Mouse (Mus musculus) hindbrain, postnatal 0 days (tissue): ENCODE measurements at regions not wholly inside any gene's neighbourhood (a gene's known extent, or its start where the extent isn't known, plus 50 kb on each side); places are given as distances from the start of the nearest gene placed in this dataset.

ENCODE experiments used
- ATAC-seq: fragments of 200-750 bp; cut with Nextera tagmentation; 2 replicates; pipeline ENCODE4 v1.8.0; 2017; ENCODE audit warnings: mild to moderate bottlenecking, moderate TSS enrichment, moderate library complexity
- DNase-seq: peaks from one replicate; pipeline ENCODE4 v3.0.0-alpha.2; 2015; ENCODE audit warnings: low spot score
- H3K27ac ChIP-seq: fragments of 300-500 bp; sonication (generic); 2 replicates; pipeline ENCODE4 v1.5.1; 2014; ENCODE audit warnings: mild to moderate bottlenecking
- H3K27me3 ChIP-seq: fragments of 300-500 bp; sonication (generic); 2 replicates; pipeline ENCODE4 v1.6.1; 2014; ENCODE audit warnings: low read length, mixed read lengths; ENCODE audit not compliant: insufficient read depth
- H3K36me3 ChIP-seq: fragments of 300-500 bp; sonication (generic); 2 replicates; pipeline ENCODE4 v1.6.1; 2014; ENCODE audit warnings: low read length, mixed read lengths; ENCODE audit not compliant: insufficient read depth
- H3K4me1 ChIP-seq: fragments of 300-500 bp; sonication (generic); 2 replicates; pipeline ENCODE4 v1.6.1; 2014; ENCODE audit warnings: antibody characterized with exemption, low read length, mixed read lengths; ENCODE audit not compliant: insufficient read depth
- H3K4me2 ChIP-seq: fragments of 300-500 bp; sonication (generic); 2 replicates; pipeline ENCODE4 v1.6.1; 2014; ENCODE audit warnings: low read depth, mild to moderate bottlenecking, low read length, moderate library complexity, mixed read lengths
- H3K4me3 ChIP-seq: fragments of 300-500 bp; sonication (generic); 2 replicates; pipeline ENCODE4 v1.5.1; 2014; ENCODE audit warnings: low read length
- H3K9ac ChIP-seq: fragments of 300-500 bp; sonication (generic); replicated peaks from 2 replicates; pipeline ENCODE4 v1.6.1; 2014; ENCODE audit warnings: mild to moderate bottlenecking, low read length, moderate library complexity, mixed read lengths
- H3K9me3 ChIP-seq: fragments of 300-500 bp; sonication (generic); 2 replicates; pipeline ENCODE4 v1.6.1; 2016; ENCODE audit warnings: low read length, mixed read lengths
- CTCF ChIP-seq: IDR thresholded peaks from 2 replicates; pipeline ENCODE4 v1.5.1; 2016; ENCODE audit warnings: antibody characterized with exemption, control low read depth, low read depth
- WGBS: fragments of 180-500 bp; shearing (Covaris S2); extraction: QIAGEN DNeasy Blood & Tissue Kit; methylation state at CpG from one replicate; pipeline ENCODE4 v1.1.7; 2014; 5-methylcytosine and 5-hydroxymethylcytosine counted together

GRCm38 (mm10) chr13:80365964-80366363 lies 517.2 kb upstream of the Arrdc3 start:
- Histone ChIP-seq H3K4me3 (no peak overlapping the region), H3K27ac (no peak overlapping the region), H3K4me1 (no peaks in the 10 kb centered on the region), H3K36me3 (no peaks in the 10 kb centered on the region), H3K9me3 (no peaks in the 10 kb centered on the region), H3K4me2 (no peak overlapping the region), H3K9ac (no peak overlapping the region), H3K27me3 (no peaks in the 10 kb centered on the region)
- 90% methylated on average over 2 of the region's 2 CpGs for WGBS
- ATAC-seq (no peak), DNase-seq (no peak)
- TF ChIP-seq CTCF = no peak

GRCm38 (mm10) chr13:80370491-80370890 lies 512.7 kb upstream of the Arrdc3 start:
- Histone ChIP-seq H3K9ac (no peak overlapping the region), H3K27me3 (no peaks in the 10 kb centered on the region), H3K9me3 (no peaks in the 10 kb centered on the region), H3K4me2 (no peak overlapping the region), H3K4me3 (no peak overlapping the region), H3K36me3 (no peaks in the 10 kb centered on the region), H3K27ac (no peak overlapping the region), H3K4me1 (no peaks in the 10 kb centered on the region)
- WGBS = 95% methylated on average over 1 of the region's 1 CpGs
- TF ChIP-seq CTCF = no peak
- ATAC-seq = no peak
- no peak for DNase-seq

GRCm38 (mm10) chr13:80381280-80381965 lies 501.8 kb upstream of the Arrdc3 start:
- 55% methylated on average over 4 of the region's 4 CpGs for WGBS
- H3K4me1 ChIP-seq = no peaks in the 10 kb centered on the region
- H3K27ac ChIP-seq = no peak overlapping the region
- H3K9ac ChIP-seq = no peak overlapping the region
- H3K27me3 ChIP-seq = no peaks in the 10 kb centered on the region
- ATAC-seq (no peak), DNase-seq (peak; percentile 10)
- H3K9me3 ChIP-seq = no peaks in the 10 kb centered on the region
- no peak overlapping the region for H3K4me2 ChIP-seq
- H3K36me3 ChIP-seq = no peaks in the 10 kb centered on the region
- TF ChIP-seq CTCF = no peak
- H3K4me3 ChIP-seq = no peak overlapping the region

DNA sequence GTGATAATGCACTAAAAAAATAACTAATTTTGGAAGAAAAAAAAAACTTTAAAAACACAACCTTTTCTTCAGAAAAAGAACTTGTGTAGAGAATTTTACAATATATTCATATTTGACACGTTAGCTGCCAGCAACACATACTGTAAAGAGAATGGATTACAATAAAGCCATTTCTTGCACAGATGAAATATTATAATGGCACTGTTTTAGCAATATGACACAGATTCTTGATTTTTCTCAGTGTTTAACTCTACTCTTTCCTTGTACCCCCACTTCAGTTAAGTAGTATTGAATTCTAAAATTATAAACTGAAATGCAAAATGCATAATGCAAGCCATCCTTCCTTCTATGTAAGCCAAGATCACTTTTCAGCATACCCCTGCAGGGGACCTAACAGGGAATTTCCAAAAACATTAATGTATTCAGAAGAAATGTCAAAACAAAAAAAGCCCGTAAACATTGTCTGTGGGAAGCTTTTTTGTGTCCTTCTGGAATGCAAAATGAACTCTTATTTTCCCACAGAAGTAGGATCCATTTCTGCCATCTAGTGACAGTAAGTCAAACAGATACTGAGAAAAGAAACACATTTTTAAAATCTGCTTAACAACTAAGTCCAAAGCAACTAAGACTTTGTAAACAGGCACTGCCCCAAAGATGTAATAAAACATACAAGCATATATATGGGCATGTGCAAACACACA lies 501.1 kb upstream of the Arrdc3 start:
- no peak overlapping the region for H3K4me3 ChIP-seq
- H3K9me3 ChIP-seq = no peaks in the 10 kb centered on the region
- no peak overlapping the region for H3K27ac ChIP-seq
- 36% methylated on average over 2 of the region's 2 CpGs for WGBS
- TF ChIP-seq CTCF = peak; percentile 45
- ATAC-seq = no peak
- DNase-seq = peak; percentile 54
- H3K36me3 ChIP-seq = no peaks in the 10 kb centered on the region
- H3K4me1 ChIP-seq = no peaks in the 10 kb centered on the region
- no peaks in the 10 kb centered on the region for H3K27me3 ChIP-seq
- H3K9ac ChIP-seq = no peak overlapping the region
- H3K4me2 ChIP-seq = no peak overlapping the region

GRCm38 (mm10) chr13:80408928-80409327 lies 474.3 kb upstream of the Arrdc3 start:
- no peaks in the 10 kb centered on the region for H3K36me3 ChIP-seq
- no peak for TF ChIP-seq CTCF
- H3K9ac ChIP-seq = no peak overlapping the region
- no peak overlapping the region for H3K4me3 ChIP-seq
- H3K4me1 ChIP-seq = no peaks in the 10 kb centered on the region
- H3K4me2 ChIP-seq = no peak overlapping the region
- DNase-seq (no peak), ATAC-seq (no peak)
- no peaks in the 10 kb centered on the region for H3K27me3 ChIP-seq
- no peaks in the 10 kb centered on the region for H3K9me3 ChIP-seq
- no peak overlapping the region for H3K27ac ChIP-seq

DNA sequence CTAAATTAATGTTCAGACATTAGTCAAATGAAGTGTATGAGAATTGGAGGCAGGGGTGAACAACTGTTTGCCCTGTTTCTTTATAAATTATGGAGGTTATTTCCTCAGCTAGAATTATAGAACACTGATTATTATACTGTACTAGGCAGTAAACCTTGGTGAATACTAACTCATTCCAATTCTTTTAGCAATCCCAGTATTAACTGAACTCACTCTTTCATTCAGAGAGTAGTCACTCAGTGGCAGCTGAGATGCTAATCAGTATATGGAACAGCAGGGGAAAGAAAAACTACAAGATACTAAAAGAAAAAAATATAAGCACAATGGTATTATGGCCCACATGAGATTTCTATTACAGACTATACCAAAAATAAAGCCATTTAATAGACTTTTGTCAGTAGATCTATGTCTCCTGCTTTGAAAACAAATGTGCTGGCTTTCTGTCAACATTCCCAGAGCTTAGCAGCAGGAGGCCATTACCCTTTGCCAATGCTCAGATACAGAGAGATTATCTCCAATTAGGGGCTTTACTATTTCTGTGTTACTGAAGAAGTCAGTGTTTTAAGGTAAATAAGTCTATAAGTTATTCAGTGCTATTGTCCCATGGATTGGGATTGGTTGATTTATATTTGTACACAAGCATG lies 473.3 kb upstream of the Arrdc3 start:
- Histone ChIP-seq H3K4me3 (no peak overlapping the region), H3K9me3 (no peaks in the 10 kb centered on the region), H3K27me3 (no peaks in the 10 kb centered on the region), H3K36me3 (no peaks in the 10 kb centered on the region), H3K27ac (no peak overlapping the region), H3K9ac (no peak overlapping the region), H3K4me1 (no peaks in the 10 kb centered on the region), H3K4me2 (no peak overlapping the region)
- TF ChIP-seq CTCF = no peak
- ATAC-seq = no peak
- DNase-seq = peak; percentile 62
